Mouse (Mus musculus): ENCODE measurements around the gene Apobec1.

DNA sequence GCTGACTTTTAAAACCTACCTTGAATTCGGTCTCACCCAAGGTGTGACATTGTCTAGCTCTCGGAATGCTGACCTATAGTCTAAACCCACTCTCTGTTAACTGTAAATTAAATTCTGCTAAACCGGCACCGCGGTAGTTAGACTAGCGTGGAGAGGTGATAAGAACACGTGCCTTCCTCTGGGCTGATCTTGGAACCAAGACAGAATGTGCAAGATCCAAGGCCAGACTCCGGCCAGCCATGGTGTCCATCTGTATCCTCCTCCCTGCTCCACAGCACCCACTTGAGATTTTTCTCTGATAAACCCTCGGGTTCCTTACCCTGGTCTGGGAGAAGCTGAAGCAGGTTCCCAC lies 7.1 kb upstream of the Apobec1 start:
- TF ChIP-seq CTCF (IDR thresholded peaks at IDR 0.05; ENCODE audit: low read depth, low read length), result no peak
- no peak for TF ChIP-seq POLR2A (IDR thresholded peaks at IDR 0.05; ENCODE audit: borderline replicate concordance, low read depth, low read length)

All from bone marrow macrophage, adult 2 months (primary cell).